In genomic region chr13:32799131-32799530, GRCm38 (mm10) we compare ENCODE assay signal across 1 mouse cellular context.
TF ChIP-seq lines count a peak whose summit lies in the region.

No protein-coding gene starts in this region.

TF ChIP-seq in MEL, 35 proteins besides CTCF, POLR2A, EP300 and RAD21:
- TF ChIP-seq USF1 (IDR thresholded peaks at IDR 0.05; ENCODE audit: low read depth, low read length) (no peak), MAX (IDR thresholded peaks at IDR 0.05; ENCODE audit: low read length) (no peak), E2F4 (IDR thresholded peaks at IDR 0.05; ENCODE audit: borderline replicate concordance, low read depth, low read length) (no peak), MXI1 (IDR thresholded peaks at IDR 0.05; ENCODE audit: low read depth, low read length) (no peak), MAZ (IDR thresholded peaks at IDR 0.05; ENCODE audit: low read depth, low read length) (no peak), NRF1 (IDR thresholded peaks at IDR 0.05; ENCODE audit: insufficient read depth, low read depth, low read length, poor library complexity, severe bottlenecking) (no peak), MYC (IDR thresholded peaks at IDR 0.05; ENCODE audit: low read depth, low read length) (peak; percentile 23; the same call in 1 of the 2 replicates), NELFE (IDR thresholded peaks at IDR 0.05; ENCODE audit: low read depth, low read length) (no peak), ZNF384 (IDR thresholded peaks at IDR 0.05; ENCODE audit: low read depth, low read length) (peak; percentile 95), TBP (IDR thresholded peaks at IDR 0.05; ENCODE audit: low read depth, low read length) (no peak), KAT2A (conservative IDR thresholded peaks at IDR 0.05; ENCODE audit: low read depth, low read length) (no peak), ETS1 (IDR thresholded peaks at IDR 0.05; ENCODE audit: low read depth, low read length) (no peak), RCOR1 (IDR thresholded peaks at IDR 0.05; ENCODE audit: low read depth, low read length) (no peak), ZKSCAN1 (IDR thresholded peaks at IDR 0.05; ENCODE audit: low read depth, low read length) (no peak), SMC3 (IDR thresholded peaks at IDR 0.05; ENCODE audit: low read depth, low read length) (peak; percentile 25; the same call in 1 of the 2 replicates), CHD1 (IDR thresholded peaks at IDR 0.05; ENCODE audit: low read depth, low read length) (no peak), UBTF (IDR thresholded peaks at IDR 0.05; ENCODE audit: borderline replicate concordance, insufficient read depth, low read depth, low read length) (no peak), POLR2AphosphoS5 (IDR thresholded peaks at IDR 0.05; ENCODE audit: borderline replicate concordance, low read depth, low read length) (no peak), BHLHE40 (IDR thresholded peaks at IDR 0.05; ENCODE audit: borderline replicate concordance, low read depth, low read length) (0 out of 2 replicates have a peak, but pooled peaks have one; percentile 14), TCF12 (IDR thresholded peaks at IDR 0.05; ENCODE audit: low read depth, low read length) (no peak), GATA1 (IDR thresholded peaks at IDR 0.05; ENCODE audit: low read depth, low read length) (no peak), SIN3A (IDR thresholded peaks at IDR 0.05; ENCODE audit: low read length) (0 out of 2 replicates have a peak, but pooled peaks have one; percentile 21), ELF1 (IDR thresholded peaks at IDR 0.05; ENCODE audit: low read depth, low read length) (no peak), USF2 (IDR thresholded peaks at IDR 0.05; ENCODE audit: borderline replicate concordance in 1 of 2, insufficient read depth in 1 of 2, low read depth in 1 of 2, low read length in 2 of 2) (no peak), HCFC1 (IDR thresholded peaks at IDR 0.05; ENCODE audit: low read depth, low read length) (no peak), TAL1 (IDR thresholded peaks at IDR 0.05; ENCODE audit: low read length) (no peak), POLR2AphosphoS2 (IDR thresholded peaks at IDR 0.05; ENCODE audit: low read length) (no peak), MEF2A (IDR thresholded peaks at IDR 0.05; ENCODE audit: extremely low read depth, insufficient replicate concordance, low read depth, low read length, poor library complexity, severe bottlenecking) (no peak), ZC3H11A (IDR thresholded peaks at IDR 0.05; ENCODE audit: low read depth, low read length) (peak; percentile 23; the same call in 1 of the 2 replicates), MAFK (IDR thresholded peaks at IDR 0.05; ENCODE audit: borderline replicate concordance, low read depth, low read length) (no peak)
